Mouse (Mus musculus): ENCODE measurements at regions not wholly inside any gene's neighbourhood (a gene's known extent, or its start where the extent isn't known, plus 50 kb on each side); places are given as distances from the start of the nearest gene placed in this dataset.
"Not testable (repeated sequence)": the region's sequence is repeated elsewhere in the genome, so short reads cannot be mapped to it uniquely, and the experiment has no call there.

DNA sequence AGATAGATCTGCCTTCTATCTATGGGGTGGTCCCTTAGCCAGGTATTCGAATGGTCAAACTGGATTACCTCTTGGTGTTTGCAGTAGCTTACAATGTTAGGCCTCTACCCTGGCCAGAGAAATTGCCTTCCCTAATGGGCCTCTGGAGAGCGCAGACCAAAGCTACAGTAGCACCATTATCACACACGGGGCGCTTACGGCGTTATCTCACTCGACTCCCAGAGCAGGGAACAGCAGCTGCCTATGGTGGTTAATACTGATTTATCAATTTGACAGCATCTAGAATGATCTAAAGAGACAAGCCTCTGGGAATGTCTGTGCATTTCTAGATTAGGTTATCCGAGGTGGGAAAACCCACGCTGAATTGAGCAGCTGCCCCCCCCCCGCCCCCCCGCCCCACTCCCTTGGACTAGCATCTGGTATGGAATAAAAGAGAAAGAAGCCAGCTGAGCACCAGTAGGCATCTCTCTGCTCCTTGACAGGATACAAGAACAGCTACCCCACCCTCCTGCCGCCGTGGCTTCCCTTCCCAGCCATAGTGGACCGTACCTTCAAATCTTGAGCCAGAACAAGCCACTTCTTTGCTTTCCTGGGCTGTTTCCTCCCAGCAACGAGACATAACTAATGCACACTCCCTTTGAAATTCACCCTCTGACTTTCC, 151.7 kb upstream of the Ajap1 start:
- Histone ChIP-seq H3K36me3 (replicated peaks; ENCODE audit: control insufficient read depth, insufficient read depth, low read length) (no peaks in the 10 kb centered on the region), H3K9me3 (replicated peaks; ENCODE audit: control insufficient read depth, low read length) (no peaks in the 10 kb centered on the region; the same call in 1 of the 2 replicates), H3K27ac (ENCODE audit: low read depth) (no peak overlapping the region), H3K4me1 (ENCODE audit: control insufficient read depth, insufficient read depth) (no peaks in the 10 kb centered on the region), H3K9ac (replicated peaks; ENCODE audit: low read depth, low read length) (no peak overlapping the region), H3K4me2 (ENCODE audit: low read depth, low read length) (no peak overlapping the region), H3K4me3 (ENCODE audit: low read depth, low read length) (no peak overlapping the region), H3K27me3 (ENCODE audit: control insufficient read depth, insufficient read depth, low read length) (no peaks in the 10 kb centered on the region)
- ATAC-seq (ENCODE audit: insufficient read depth, low read depth) (no peak), DNase-seq (ENCODE audit: low spot score) (no peak)
- TF ChIP-seq CTCF (IDR thresholded peaks at IDR 0.05; ENCODE audit: low read depth) (no peak), EP300 (IDR thresholded peaks at IDR 0.05; ENCODE audit: low read depth) (no peak)
- WGBS: 35% methylated on average over 15 of the region's 15 CpGs

DNA sequence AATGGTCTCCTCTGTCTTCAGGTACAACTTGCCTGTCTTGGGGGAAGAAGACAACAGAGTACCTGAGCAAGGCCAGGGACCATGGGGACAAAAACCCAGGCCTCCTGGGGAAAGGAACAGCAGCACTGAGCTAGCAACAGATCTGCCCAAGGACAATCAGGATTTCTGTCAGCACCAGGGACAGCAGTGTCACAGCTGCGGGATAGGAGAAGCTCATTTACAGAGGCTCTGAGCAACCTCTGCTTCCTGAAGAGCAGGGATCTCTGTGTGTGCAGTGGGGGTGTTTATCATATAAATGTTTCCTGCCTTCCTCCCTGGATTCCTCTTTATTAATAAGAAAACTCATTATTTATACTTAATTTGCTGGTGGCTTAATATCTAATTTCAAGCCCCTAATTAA, 155.4 kb upstream of the Ajap1 start:
- Histone ChIP-seq H3K4me3 (ENCODE audit: low read depth, low read length) (no peak overlapping the region), H3K9ac (replicated peaks; ENCODE audit: low read depth, low read length) (no peak overlapping the region), H3K36me3 (replicated peaks; ENCODE audit: control insufficient read depth, insufficient read depth, low read length) (no peaks in the 10 kb centered on the region), H3K4me2 (ENCODE audit: low read depth, low read length) (no peak overlapping the region), H3K4me1 (ENCODE audit: control insufficient read depth, insufficient read depth) (no peaks in the 10 kb centered on the region), H3K27ac (ENCODE audit: low read depth) (no peak overlapping the region), H3K27me3 (ENCODE audit: control insufficient read depth, insufficient read depth, low read length) (no peaks in the 10 kb centered on the region), H3K9me3 (replicated peaks; ENCODE audit: control insufficient read depth, low read length) (no peaks in the 10 kb centered on the region)
- 5% methylated on average over 1 of the region's 1 CpGs for WGBS
- TF ChIP-seq CTCF (IDR thresholded peaks at IDR 0.05; ENCODE audit: low read depth): no peak
- no peak for TF ChIP-seq EP300 (IDR thresholded peaks at IDR 0.05; ENCODE audit: low read depth)
- ATAC-seq (ENCODE audit: insufficient read depth, low read depth): no peak
- DNase-seq (ENCODE audit: low spot score): no peak

DNA sequence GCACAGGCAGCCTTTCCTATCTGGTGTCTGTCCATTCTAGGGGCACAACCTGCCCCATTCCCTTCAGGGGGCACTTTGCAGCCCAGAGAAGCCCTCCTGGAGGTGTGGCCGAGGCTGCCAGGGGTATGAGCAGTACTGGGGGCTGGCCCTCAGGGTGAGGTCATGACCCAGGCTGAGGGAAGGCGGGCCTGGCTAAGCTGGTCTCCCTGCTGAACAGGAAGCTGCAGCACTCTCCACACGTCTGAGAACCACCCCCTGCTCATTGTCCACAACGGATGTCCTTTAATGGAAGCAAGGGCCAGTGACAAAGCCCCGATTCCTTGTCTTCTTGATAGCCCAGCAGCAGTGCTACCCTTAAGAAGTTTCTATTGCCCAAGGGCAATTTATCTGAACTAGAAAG, 169.2 kb upstream of the Ajap1 start:
- TF ChIP-seq CTCF (IDR thresholded peaks at IDR 0.05; ENCODE audit: low read depth) (no peak), EP300 (IDR thresholded peaks at IDR 0.05; ENCODE audit: low read depth) (no peak)
- Histone ChIP-seq H3K27ac (ENCODE audit: low read depth) (no peak overlapping the region), H3K9ac (replicated peaks; ENCODE audit: low read depth, low read length) (no peak overlapping the region), H3K4me2 (ENCODE audit: low read depth, low read length) (no peak overlapping the region), H3K9me3 (replicated peaks; ENCODE audit: control insufficient read depth, low read length) (no peaks in the 10 kb centered on the region), H3K4me3 (ENCODE audit: low read depth, low read length) (no peak overlapping the region), H3K27me3 (ENCODE audit: control insufficient read depth, insufficient read depth, low read length) (no peaks in the 10 kb centered on the region), H3K4me1 (ENCODE audit: control insufficient read depth, insufficient read depth) (no peaks in the 10 kb centered on the region), H3K36me3 (replicated peaks; ENCODE audit: control insufficient read depth, insufficient read depth, low read length) (no peaks in the 10 kb centered on the region)
- ATAC-seq (ENCODE audit: insufficient read depth, low read depth) (peak; percentile 74), DNase-seq (ENCODE audit: low spot score) (peak; percentile 13)
- whole genome bisulfite sequencing: 5% methylated on average over 5 of the region's 5 CpGs

- Histone ChIP-seq H3K27me3 (ENCODE audit: control insufficient read depth, insufficient read depth, low read length) (no peaks in the 10 kb centered on the region), H3K27ac (ENCODE audit: low read depth) (no peak overlapping the region), H3K4me3 (ENCODE audit: low read depth, low read length) (no peak overlapping the region), H3K4me2 (ENCODE audit: low read depth, low read length) (no peak overlapping the region), H3K9ac (replicated peaks; ENCODE audit: low read depth, low read length) (no peak overlapping the region), H3K4me1 (ENCODE audit: control insufficient read depth, insufficient read depth) (no peaks in the 10 kb centered on the region), H3K36me3 (replicated peaks; ENCODE audit: control insufficient read depth, insufficient read depth, low read length) (no peaks in the 10 kb centered on the region), H3K9me3 (replicated peaks; ENCODE audit: control insufficient read depth, low read length) (no peaks in the 10 kb centered on the region)
- TF ChIP-seq CTCF (IDR thresholded peaks at IDR 0.05; ENCODE audit: low read depth) (no peak), EP300 (IDR thresholded peaks at IDR 0.05; ENCODE audit: low read depth) (no peak)
- DNase-seq (ENCODE audit: low spot score): no peak
- ATAC-seq (ENCODE audit: insufficient read depth, low read depth): no peak
- 81% methylated on average over 11 of the region's 11 CpGs for WGBS
These were observed 170.2 kb upstream of the Ajap1 start for GRCm38 (mm10) chr4:153652841-153653240.

DNA sequence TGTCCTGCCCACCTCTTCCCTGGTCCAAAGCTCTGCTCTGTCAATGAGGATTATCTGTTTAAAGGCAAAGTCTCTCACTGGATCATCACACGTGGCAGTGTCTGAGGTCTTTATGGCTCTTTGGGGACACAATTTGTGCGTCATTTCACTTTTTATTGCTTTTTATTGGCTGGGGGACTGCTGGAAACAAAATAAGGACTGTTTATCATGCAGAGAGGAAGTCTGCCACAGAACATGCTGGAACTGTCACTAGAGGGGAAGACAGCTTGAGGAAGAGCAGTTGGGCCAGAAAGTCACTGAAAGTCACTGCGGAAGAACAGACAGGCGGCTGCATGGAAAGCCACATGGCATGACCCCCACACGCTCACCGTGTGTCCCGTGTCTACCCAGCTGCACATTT, 180.1 kb upstream of the Ajap1 start:
- Histone ChIP-seq H3K9ac (replicated peaks; ENCODE audit: low read depth, low read length) (no peak overlapping the region), H3K4me3 (ENCODE audit: low read depth, low read length) (no peak overlapping the region), H3K9me3 (replicated peaks; ENCODE audit: control insufficient read depth, low read length) (0 out of 2 replicates have a peak, but pooled peaks cover 3% of the 10 kb centered on the region), H3K4me2 (ENCODE audit: low read depth, low read length) (no peak overlapping the region), H3K4me1 (ENCODE audit: control insufficient read depth, insufficient read depth) (no peaks in the 10 kb centered on the region), H3K27me3 (ENCODE audit: control insufficient read depth, insufficient read depth, low read length) (no peaks in the 10 kb centered on the region), H3K27ac (ENCODE audit: low read depth) (no peak overlapping the region), H3K36me3 (replicated peaks; ENCODE audit: control insufficient read depth, insufficient read depth, low read length) (no peaks in the 10 kb centered on the region)
- TF ChIP-seq EP300 (IDR thresholded peaks at IDR 0.05; ENCODE audit: low read depth): no peak
- DNase-seq (ENCODE audit: low spot score) (peak; percentile 5), ATAC-seq (ENCODE audit: insufficient read depth, low read depth) (0 out of 2 replicates have a peak, but pooled peaks have one; percentile 21)
- WGBS: 47% methylated on average over 7 of the region's 7 CpGs

DNA sequence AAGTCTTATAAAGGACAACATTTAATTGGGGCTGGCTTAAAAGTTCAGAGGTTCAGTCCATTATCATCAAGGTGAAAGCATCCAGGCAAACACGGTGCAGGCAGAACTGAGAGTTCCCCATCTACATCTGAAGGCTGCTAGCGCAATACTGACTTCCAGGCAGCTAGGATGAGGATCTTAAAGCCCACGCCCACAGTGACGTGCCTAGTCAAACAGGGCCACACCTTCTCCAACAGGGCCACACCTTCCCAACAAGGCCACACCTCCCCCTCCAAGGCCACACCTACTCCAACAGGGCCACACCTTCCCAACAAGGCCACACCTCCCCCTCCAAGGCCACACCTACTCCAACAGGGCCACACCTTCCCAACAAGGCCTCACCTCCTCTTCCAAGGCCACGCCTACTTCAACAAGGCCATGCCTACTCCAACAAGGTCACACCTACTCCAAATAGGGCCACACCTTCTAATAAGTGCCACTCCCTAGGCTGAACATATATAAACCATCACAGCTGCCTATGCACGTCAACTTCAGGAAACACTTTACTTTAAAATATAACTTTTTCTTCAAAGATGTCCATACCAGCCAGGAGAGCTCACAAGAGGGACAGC, 184.1 kb upstream of the Ajap1 start:
- 73% methylated on average over 6 of the region's 6 CpGs for WGBS
- H3K4me1 ChIP-seq (ENCODE audit: control insufficient read depth, insufficient read depth); H3K9ac ChIP-seq (replicated peaks; ENCODE audit: low read depth, low read length); H3K9me3 ChIP-seq (replicated peaks; ENCODE audit: control insufficient read depth, low read length); DNase-seq (ENCODE audit: low spot score); H3K27ac ChIP-seq (ENCODE audit: low read depth); H3K4me2 ChIP-seq (ENCODE audit: low read depth, low read length); H3K4me3 ChIP-seq (ENCODE audit: low read depth, low read length); H3K36me3 ChIP-seq (replicated peaks; ENCODE audit: control insufficient read depth, insufficient read depth, low read length); ATAC-seq (ENCODE audit: insufficient read depth, low read depth); H3K27me3 ChIP-seq (ENCODE audit: control insufficient read depth, insufficient read depth, low read length): not testable (repeated sequence)
